Mouse (Mus musculus): Measurements from ENCODE around the gene Dctpp1.
A peak's percentile ranks its signal among the peaks of the same experiment; 100 is the strongest.

Dctpp1 gene

DNA sequence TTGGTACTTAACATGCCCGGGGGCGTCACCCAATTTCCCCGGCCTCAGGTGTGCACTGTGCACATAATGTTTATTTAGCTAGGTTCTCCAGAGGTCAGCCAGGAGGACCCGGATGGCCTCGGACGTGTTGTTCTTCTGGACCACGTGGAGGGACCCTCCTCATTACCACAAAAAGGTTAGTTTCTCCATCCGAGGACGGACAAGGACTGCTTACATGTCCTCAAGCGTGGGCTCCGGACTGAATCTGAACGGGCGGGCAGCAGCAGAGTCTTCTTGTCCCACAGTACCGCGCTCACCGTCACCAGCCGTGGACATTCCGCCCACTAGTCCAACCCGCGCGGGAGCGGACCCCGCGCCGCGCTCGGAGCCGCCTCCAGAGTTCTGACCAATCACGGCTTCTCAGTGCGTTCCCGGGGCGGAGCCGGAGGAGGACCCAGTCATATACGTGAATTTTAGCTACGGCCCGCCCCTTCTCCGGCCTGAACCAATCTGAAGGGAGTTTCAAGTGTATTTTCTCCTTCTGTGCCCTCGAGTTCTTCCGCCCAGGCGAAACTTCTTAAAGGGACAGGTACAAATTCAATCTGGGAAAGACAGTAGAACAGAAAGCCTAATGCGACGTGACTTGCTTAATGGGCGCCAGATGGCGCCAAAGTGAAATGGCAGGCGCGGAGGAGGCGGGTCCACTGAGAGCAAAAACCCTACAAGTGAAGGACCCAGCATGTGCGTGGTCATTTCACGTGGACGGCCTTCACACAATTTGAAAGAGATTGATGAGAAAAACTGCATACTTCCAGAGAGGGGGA lies at the start of gene Dctpp1:
Dctpp1 (minus strand) TSS at position 401 of the 803 bp plus-strand sequence.
- peak; percentile 99 for DNase-seq (ENCODE audit: low spot score)

DNA sequence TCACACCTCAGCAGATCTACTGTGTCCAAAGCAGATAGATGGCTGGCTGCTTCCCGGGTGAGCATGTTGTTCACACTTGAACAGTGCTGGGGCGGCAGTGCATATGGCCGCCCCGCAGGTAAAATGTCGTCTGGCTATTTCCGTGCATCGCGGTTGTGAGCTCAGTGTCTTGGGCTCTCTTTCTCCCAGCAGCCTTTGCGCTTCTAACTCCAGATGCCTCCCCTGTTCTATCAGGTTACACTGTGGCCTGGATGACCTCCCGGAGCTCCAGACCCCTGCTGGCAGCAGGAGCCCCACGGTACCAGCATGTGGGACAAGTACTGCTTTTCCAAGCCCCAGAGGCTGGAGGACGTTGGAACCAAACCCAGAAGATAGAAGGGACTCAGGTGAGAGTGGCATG lies 49.4 kb upstream of the Dctpp1 start:
- no peak for DNase-seq (ENCODE audit: low spot score)

DNA sequence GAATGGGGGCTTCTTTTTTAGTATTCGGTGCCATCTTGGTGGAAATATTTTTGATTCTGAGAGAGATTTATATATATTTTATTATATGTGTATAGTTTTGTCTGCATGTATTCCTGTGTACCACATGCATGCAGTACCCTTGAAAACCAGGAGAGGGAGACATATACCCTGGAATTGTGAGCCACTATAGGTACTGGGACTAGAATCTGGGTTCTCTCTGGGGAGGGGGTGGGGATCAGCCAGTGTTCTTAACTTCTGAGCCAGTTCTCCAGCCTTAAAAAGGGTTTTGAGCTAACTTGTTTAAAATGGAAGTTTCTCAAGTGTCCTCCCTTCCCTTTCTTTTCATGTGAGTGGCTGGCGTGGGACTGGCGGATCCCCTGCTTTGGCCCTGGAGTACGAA lies 48.4 kb upstream of the Dctpp1 start:
- peak; percentile 80 for DNase-seq (ENCODE audit: low spot score)

DNA sequence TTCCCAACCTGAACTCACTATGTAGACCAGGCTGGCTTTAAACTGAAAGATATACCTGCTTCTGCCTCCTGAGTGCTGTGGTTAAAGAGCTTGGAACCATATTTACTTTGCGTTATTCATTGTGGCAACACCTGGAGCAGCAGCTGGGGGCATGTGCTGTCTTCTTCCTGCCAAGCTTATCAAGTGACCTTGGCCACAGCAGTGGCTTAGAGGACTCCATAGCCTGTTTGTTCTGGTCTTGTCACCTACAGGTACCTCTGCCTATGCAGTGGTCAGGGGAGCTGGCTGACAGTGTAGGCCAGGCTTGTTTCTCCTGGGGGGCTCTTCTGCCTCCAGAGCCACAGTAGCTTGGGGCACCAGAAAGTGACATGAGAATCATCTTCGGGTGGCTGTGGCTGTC lies 47.9 kb upstream of the Dctpp1 start:
- DNase-seq (ENCODE audit: low spot score): no peak

GRCm38 (mm10) chr7:127297586-127298193 lies 37.2 kb upstream of the Dctpp1 start:
- no peak for DNase-seq (ENCODE audit: low spot score)

DNA sequence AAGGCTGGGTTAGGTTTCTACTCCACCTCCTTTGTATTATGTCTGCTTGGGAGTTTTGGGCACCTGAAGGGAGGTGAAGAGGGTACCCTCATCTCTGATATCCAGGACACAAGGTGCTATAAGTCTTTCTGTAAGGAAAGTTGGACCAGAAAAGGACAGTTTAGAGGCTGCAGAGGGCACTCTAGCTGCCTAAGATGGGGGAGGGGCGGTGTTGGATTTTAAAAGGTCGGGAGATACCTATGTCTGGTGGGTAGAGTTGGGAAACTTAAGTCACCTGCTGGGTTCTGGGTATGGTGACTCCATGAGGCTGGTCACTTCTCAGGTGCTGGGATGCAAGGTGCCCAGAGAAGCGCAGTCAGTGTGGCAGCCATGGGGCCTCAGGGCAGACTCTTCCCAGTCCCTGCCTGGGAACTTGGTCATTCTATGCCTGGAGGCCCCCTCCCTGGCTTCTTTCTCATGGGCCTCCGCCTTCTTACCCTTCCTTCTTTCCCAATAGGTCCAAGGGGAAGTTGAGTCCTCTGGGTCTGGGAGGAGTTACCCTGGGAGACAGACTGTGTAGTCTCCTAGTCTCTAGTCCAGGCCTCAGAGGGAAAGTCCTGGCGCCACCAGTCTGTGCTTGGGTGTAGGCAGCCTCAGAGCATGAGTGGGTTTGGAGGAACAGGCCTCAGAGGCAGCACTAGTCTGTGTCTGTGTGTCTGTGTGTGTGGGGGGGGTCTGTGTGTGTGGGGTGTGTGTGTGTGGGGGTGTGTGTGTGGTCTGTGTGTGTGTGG lies 36.5 kb upstream of the Dctpp1 start:
- no peak for DNase-seq (ENCODE audit: low spot score)

DNA sequence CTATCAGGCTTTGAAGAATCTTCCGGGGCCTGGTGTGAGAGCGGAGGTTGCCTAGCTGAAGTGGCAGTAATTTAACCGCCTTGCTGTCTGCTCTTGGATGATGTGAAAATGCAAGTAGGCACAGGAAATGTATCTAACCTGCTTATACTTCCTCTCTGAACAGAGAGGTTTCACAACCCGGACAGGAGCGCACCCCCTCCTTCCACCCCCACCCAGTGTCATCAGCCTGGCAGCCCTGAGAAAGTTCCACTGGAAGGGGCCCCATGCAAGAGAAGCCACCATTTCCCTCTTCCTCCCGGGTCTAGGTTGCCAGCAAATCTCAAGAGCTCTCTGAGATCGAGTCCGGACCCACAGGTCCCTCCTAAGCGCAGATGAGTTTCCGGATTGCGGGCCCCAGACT lies 35.6 kb upstream of the Dctpp1 start, which contains the start of gene Itgal:
Itgal (plus strand) TSS at position 163 of the 400 bp plus-strand sequence.
- no peak for DNase-seq (ENCODE audit: low spot score)

GRCm38 (mm10) chr7:127290142-127290541 lies 29.6 kb upstream of the Dctpp1 start:
- no peak for DNase-seq (ENCODE audit: low spot score)

DNA sequence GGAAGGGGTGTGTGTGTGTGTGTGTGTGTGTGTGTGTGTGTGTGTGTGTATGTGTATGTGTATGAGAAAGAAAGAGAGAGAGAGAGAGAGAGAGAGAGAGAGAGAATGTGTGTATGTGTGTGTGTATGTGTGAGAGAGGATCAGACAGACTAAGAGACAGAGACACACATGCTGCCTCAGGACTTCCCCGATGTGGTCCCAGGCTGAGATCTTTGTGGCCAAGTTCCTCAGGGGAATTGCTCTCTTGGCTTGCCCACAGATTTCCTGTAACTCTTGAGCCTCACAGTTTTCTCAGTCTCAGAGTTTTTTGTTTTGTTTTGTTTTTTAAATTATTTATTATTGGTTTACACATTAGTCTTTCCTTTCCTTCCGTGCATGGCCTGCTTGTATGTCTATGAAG lies 28.8 kb upstream of the Dctpp1 start:
- no peak for DNase-seq (ENCODE audit: low spot score)

DNA sequence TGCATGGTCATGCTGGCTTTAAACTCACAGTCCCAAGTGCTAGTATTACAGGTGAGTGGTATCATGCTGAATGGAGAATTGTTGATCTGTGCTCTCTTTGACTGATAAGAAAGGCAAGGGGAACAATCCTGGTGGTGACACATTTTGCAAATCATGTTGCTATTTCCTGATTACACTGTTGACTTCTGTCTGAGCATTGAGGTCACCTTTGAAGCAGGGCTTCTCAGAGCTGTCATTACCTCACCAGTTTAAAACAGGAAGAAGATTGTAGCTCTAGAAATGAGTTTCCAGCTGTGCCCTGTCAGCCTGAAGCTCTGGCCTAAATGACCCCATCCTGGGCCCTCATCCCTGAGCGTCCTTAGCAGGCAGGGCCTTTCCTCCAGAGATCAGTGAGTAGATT lies 27.4 kb upstream of the Dctpp1 start:
- DNase-seq (ENCODE audit: low spot score): no peak

DNA sequence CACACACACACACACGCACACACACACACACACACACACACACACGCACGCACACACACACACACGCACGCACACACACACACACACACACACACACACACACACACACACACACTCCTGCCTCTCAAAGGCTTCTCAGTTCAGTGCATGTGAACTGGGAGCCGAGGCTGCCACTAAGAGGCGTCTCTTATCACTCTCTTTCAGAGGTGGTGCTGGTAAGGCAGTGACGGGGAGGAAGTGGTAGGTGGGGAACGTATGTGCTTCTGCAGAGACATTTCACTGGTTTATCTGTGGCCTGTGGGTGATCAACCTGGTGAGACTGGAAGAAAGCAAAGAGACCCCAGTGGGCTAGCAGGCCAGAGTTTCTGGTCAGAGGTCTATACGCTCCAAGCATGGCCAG lies 24.6 kb upstream of the Dctpp1 start:
- DNase-seq (ENCODE audit: low spot score): no peak

DNA sequence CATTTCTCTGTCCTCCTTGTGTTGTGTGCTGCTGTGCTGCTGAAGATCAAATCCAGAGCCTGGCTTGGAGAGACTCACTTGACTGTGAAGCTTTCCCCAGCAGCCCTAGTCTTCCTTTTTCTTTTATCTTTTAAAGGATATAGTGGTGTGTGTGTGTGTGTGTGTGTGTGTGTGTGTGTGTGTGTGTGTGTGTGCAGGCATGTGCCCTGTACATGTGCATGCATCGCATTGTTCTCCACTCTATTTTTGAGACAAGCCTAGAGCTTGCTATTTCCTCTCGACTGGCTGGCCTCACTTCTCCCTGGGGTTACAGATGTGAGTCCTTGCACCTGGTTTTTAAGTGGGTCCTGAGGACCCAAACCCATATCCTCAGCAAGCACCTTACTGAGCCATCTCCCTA lies 21.7 kb upstream of the Dctpp1 start:
- no peak for DNase-seq (ENCODE audit: low spot score)

- no peak for DNase-seq (ENCODE audit: low spot score)
These were observed 20.6 kb upstream of the Dctpp1 start for GRCm38 (mm10) chr7:127281114-127281513.

- DNase-seq (ENCODE audit: low spot score): no peak
These were observed 19.6 kb upstream of the Dctpp1 start for GRCm38 (mm10) chr7:127280092-127280491.

- peak; percentile 20 for DNase-seq (ENCODE audit: low spot score)
These were observed 17.8 kb upstream of the Dctpp1 start for GRCm38 (mm10) chr7:127278311-127278710.

DNA sequence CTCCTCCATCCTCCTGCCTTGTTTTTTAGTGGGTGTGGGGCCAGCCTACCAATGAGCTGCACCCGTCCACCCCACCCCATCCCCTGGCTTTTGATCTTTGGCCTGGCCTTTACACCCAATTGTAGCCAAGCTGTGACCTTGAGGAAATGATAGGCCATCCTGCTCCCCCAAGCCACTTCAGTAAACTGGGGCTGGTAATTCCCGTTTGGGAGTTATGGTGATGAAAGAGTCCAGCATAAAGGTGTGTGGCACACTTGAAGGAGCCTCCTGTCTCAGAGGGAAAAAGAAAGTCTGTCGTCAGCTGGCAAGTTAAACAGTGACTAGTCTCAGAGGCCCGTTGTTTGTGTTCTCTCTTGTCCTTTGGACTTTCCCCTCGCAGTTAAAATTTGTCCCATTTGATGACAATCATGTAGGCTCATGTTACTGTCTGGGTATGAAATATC lies 16.0 kb upstream of the Dctpp1 start:
- no peak for DNase-seq (ENCODE audit: low spot score)

- peak; percentile 98 for DNase-seq (ENCODE audit: low spot score)
These were observed 13.6 kb upstream of the Dctpp1 start, which contains the start of gene Sephs2 for GRCm38 (mm10) chr7:127273925-127274789. Gene Sephs2, minus strand, starts transcription at chr7:127274055.

- DNase-seq (ENCODE audit: low spot score): no peak
These were observed 12.8 kb upstream of the Dctpp1 start for GRCm38 (mm10) chr7:127273118-127273923.

DNA sequence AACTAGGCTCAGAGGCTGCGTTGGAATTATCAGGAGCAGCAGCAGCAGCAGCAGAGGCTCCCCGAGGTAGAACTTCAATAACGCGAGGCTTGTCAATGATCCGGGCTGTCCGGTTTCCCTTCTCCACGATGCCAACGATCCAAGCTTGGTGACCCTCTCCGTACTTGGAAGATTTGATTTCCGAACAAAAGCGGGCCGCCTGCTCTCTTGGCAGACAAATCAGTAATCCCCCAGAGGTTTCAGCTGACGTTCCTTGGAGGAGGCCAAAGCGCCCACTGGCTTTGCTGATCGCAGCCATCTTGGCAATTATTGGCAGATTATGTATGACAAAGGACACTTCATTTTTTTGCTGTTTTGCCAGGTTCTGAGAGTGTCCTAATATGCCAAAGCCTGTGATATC lies 12.1 kb upstream of the Dctpp1 start:
- DNase-seq (ENCODE audit: low spot score): no peak

GRCm38 (mm10) chr7:127271093-127271492 lies 10.6 kb upstream of the Dctpp1 start:
- no peak for DNase-seq (ENCODE audit: low spot score)

DNA sequence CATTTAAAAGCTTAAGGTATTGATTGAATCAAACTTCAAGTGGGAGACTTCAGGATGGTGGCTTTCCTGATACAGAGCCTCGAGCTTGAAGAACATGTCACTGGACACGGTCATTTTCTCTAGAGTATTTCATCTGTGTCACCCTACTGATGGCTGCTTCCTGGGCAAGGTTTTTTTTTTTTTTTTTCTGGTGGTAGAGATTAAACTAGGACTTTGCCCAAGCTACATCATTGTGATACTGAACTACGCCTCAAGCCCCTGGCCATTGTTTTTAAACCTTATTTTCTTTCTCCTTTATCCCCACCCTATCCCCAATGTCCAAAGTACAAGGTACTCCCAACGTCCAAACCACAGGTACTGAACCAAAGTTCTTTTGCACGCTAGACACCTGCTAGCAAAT lies 10.2 kb upstream of the Dctpp1 start:
- DNase-seq (ENCODE audit: low spot score): no peak
